Mouse (Mus musculus): Measurements from ENCODE around the gene Cux1.

GRCm38 (mm10) chr5:136584676-136585285, 17.5 kb upstream of the Cux1 start:
- no peak for TF ChIP-seq CTCF (conservative IDR thresholded peaks at IDR 0.05; ENCODE audit: insufficient read depth, insufficient read length, low read depth, low read length)
- TF ChIP-seq POLR2A (IDR thresholded peaks at IDR 0.05; ENCODE audit: low read depth, low read length): no peak
